Mouse (Mus musculus) CH12.LX (cell line): ENCODE results near the gene Zfp523. TPM values are rescaled to one million over a fixed set of nuclear protein-coding genes. Genes with fewer than 3 reads are reported as not detected.

ENCODE experiments used
- DNase-seq: peaks from one replicate; pipeline ENCODE4 v3.0.0-alpha.2; 2013; ENCODE audit errors: extremely low read depth
- H3K27ac ChIP-seq: 2 replicates; pipeline ENCODE4 v1.5.1; 2012; ENCODE audit warnings: low read depth, mild to moderate bottlenecking, control low read depth, moderate library complexity; ENCODE audit not compliant: insufficient read depth
- H3K27me3 ChIP-seq: replicated peaks from 2 replicates; pipeline ENCODE3; 2012; ENCODE audit warnings: inconsistent platforms
- H3K36me3 ChIP-seq, 2 experiments: replicated peaks in 1 of 2; 2 replicates each; pipeline versions ENCODE3 to v1.6.1; 2012; ENCODE audit warnings: inconsistent platforms in 1 of 2, low read length in 1 of 2, mild to moderate bottlenecking in 1 of 2, mixed read lengths in 1 of 2, moderate library complexity in 1 of 2; ENCODE audit not compliant: control insufficient read depth in 1 of 2, insufficient read depth in 1 of 2
- H3K4me1 ChIP-seq, 2 experiments: 2 replicates each; pipeline ENCODE4 v1.6.1; 2012; ENCODE audit warnings: inconsistent platforms in 1 of 2, moderate library complexity in 1 of 2; ENCODE audit not compliant: insufficient read depth in 2 of 2, control insufficient read depth in 1 of 2
- H3K4me2 ChIP-seq: 2 replicates; pipeline ENCODE4 v1.6.1; 2012; ENCODE audit warnings: low read depth, mild to moderate bottlenecking, control low read depth; ENCODE audit not compliant: poor library complexity, insufficient read depth, severe bottlenecking
- H3K4me3 ChIP-seq, 3 experiments: fragments of 150-350 bp in 1 of 3; sonication (generic) in 1 of 3; replicated peaks in 1 of 3; 2 replicates each; pipeline versions ENCODE3 to v1.5.1; 2011 to 2012; ENCODE audit warnings: low read depth in 2 of 3, low read length in 2 of 3, mild to moderate bottlenecking in 2 of 3, moderate library complexity in 2 of 3, control low read depth in 1 of 3, improper control_type of control experiment in 1 of 3, inconsistent platforms in 1 of 3, mixed read lengths in 1 of 3; ENCODE audit not compliant: poor library complexity in 1 of 3
- H3K79me2 ChIP-seq: replicated peaks from 2 replicates; pipeline ENCODE4 v1.6.1; 2012; ENCODE audit warnings: mild to moderate bottlenecking, moderate library complexity; ENCODE audit not compliant: control insufficient read depth, poor library complexity, insufficient read depth, severe bottlenecking; ENCODE audit errors: extremely low read depth
- H3K9ac ChIP-seq: 2 replicates; pipeline ENCODE4 v1.6.1; 2012; ENCODE audit warnings: low read depth, mild to moderate bottlenecking, control low read depth, moderate library complexity; ENCODE audit not compliant: insufficient read depth
- H3K9me3 ChIP-seq: replicated peaks from 2 replicates; pipeline ENCODE3; 2012; ENCODE audit warnings: low read length, inconsistent platforms, mixed read lengths
- BHLHE40 ChIP-seq: IDR thresholded peaks from 2 replicates; pipeline ENCODE4 v1.6.1; 2011; ENCODE audit warnings: mild to moderate bottlenecking, low read depth, low read length, improper control_type of control experiment
- CHD1 ChIP-seq: IDR thresholded peaks from 2 replicates; pipeline ENCODE4 v1.6.1; 2012; ENCODE audit warnings: low read depth, low read length, improper control_type of control experiment, inconsistent platforms
- CHD2 ChIP-seq: IDR thresholded peaks from 2 replicates; pipeline ENCODE4 v1.6.1; 2011; ENCODE audit warnings: low read length, improper control_type of control experiment
- CTCF ChIP-seq, 2 experiments: IDR thresholded peaks in 1 of 2; conservative IDR thresholded peaks in 1 of 2; 2 replicates each; pipeline ENCODE4 v1.5.1; 2011 to 2012; ENCODE audit warnings: low read depth in 2 of 2, low read length in 2 of 2, improper control_type of control experiment in 1 of 2, inconsistent platforms in 1 of 2, mild to moderate bottlenecking in 1 of 2, moderate library complexity in 1 of 2
- E2F4 ChIP-seq: IDR thresholded peaks from 2 replicates; pipeline ENCODE4 v1.6.1; 2011; ENCODE audit warnings: low read depth, low read length, improper control_type of control experiment; ENCODE audit not compliant: insufficient replicate concordance
- EP300 ChIP-seq: IDR thresholded peaks from 2 replicates; pipeline ENCODE4 v1.6.1; 2011; ENCODE audit warnings: low read length, improper control_type of control experiment
- ETS1 ChIP-seq: conservative IDR thresholded peaks from 2 replicates; pipeline ENCODE4 v1.6.1; 2012; ENCODE audit warnings: low read depth, mild to moderate bottlenecking, inconsistent platforms, low read length, improper control_type of control experiment, moderate library complexity
- JUN ChIP-seq: IDR thresholded peaks from 2 replicates; pipeline ENCODE4 v1.6.1; 2011; ENCODE audit warnings: low read depth, mild to moderate bottlenecking, low read length, improper control_type of control experiment, moderate library complexity; ENCODE audit not compliant: insufficient read depth
- MAFK ChIP-seq: IDR thresholded peaks from 2 replicates; pipeline ENCODE4 v1.6.1; 2011; ENCODE audit warnings: low read length, improper control_type of control experiment; ENCODE audit not compliant: insufficient replicate concordance
- MAZ ChIP-seq: IDR thresholded peaks from 2 replicates; pipeline ENCODE4 v1.6.1; 2012; ENCODE audit warnings: low read depth, mild to moderate bottlenecking, inconsistent platforms, low read length, improper control_type of control experiment, moderate library complexity
- MEF2A ChIP-seq: IDR thresholded peaks from 2 replicates; pipeline ENCODE4 v1.6.1; 2014; ENCODE audit warnings: low read depth, mild to moderate bottlenecking, inconsistent platforms, low read length, improper control_type of control experiment, borderline replicate concordance
- MXI1 ChIP-seq: IDR thresholded peaks from 2 replicates; pipeline ENCODE4 v1.6.1; 2011; ENCODE audit warnings: mild to moderate bottlenecking, low read depth, low read length, improper control_type of control experiment
- MYC ChIP-seq: IDR thresholded peaks from 2 replicates; pipeline ENCODE4 v1.6.1; 2011; ENCODE audit warnings: low read depth, mild to moderate bottlenecking, improper control_type of control experiment, low read length
- PAX5 ChIP-seq: IDR thresholded peaks from 2 replicates; pipeline ENCODE4 v1.6.1; 2012; ENCODE audit warnings: low read length, inconsistent platforms, mixed read lengths
- RCOR1 ChIP-seq: conservative IDR thresholded peaks from 2 replicates; pipeline ENCODE4 v1.6.1; 2012; ENCODE audit warnings: low read depth, mild to moderate bottlenecking, inconsistent platforms, low read length, improper control_type of control experiment
- SMC3 ChIP-seq: IDR thresholded peaks from 2 replicates; pipeline ENCODE4 v1.6.1; 2011; ENCODE audit warnings: low read depth, low read length, improper control_type of control experiment
- TCF12 ChIP-seq: IDR thresholded peaks from 2 replicates; pipeline ENCODE4 v1.6.1; 2014; ENCODE audit warnings: low read depth, mild to moderate bottlenecking, inconsistent platforms, low read length, improper control_type of control experiment
- UBTF ChIP-seq: IDR thresholded peaks from 2 replicates; pipeline ENCODE4 v1.6.1; 2012; ENCODE audit warnings: low read depth, mild to moderate bottlenecking, inconsistent platforms, low read length, improper control_type of control experiment, moderate library complexity
- USF1 ChIP-seq: IDR thresholded peaks from 2 replicates; pipeline ENCODE4 v1.6.1; 2014; ENCODE audit warnings: low read depth, mild to moderate bottlenecking, inconsistent platforms, low read length, improper control_type of control experiment
- USF2 ChIP-seq: conservative IDR thresholded peaks from 2 replicates; pipeline ENCODE4 v1.6.1; 2011; ENCODE audit warnings: low read depth, low read length, improper control_type of control experiment
- ZC3H11A ChIP-seq: IDR thresholded peaks from 2 replicates; pipeline ENCODE4 v1.6.1; 2012; ENCODE audit warnings: low read depth, mild to moderate bottlenecking, inconsistent platforms, low read length, improper control_type of control experiment
- ZMIZ1 ChIP-seq: IDR thresholded peaks from 2 replicates; pipeline ENCODE4 v1.6.1; 2012; ENCODE audit warnings: low read depth, mild to moderate bottlenecking, inconsistent platforms, low read length, improper control_type of control experiment
- ZNF384 ChIP-seq: IDR thresholded peaks from 2 replicates; pipeline ENCODE4 v1.6.1; 2012; ENCODE audit warnings: low read depth, low read length, improper control_type of control experiment, inconsistent platforms
- dilution Hi-C: fragments of 300-500 bp; cut with MboI; formaldehyde crosslinking; loops from 2 replicates; pipeline ENCODE4 v1.14.3; 2020; ENCODE audit warnings: low sequenced_read_pairs; ENCODE audit not compliant: extremely low pct_unique_long_range_greater_than_20kb, extremely low pct_ligation_motif_present
- in situ Hi-C: fragments of 300-500 bp; cut with MboI; formaldehyde crosslinking; loops from 3 replicates; pipeline ENCODE4 v1.14.3; 2019; ENCODE audit warnings: low sequenced_read_pairs, low pct_ligation_motif_present, low pct_unique_long_range_greater_than_20kb, mixed read lengths
- polyA plus RNA-seq: library from polyadenylated mRNA; unstranded; fragments of >175 nt; gene quantifications from 2 replicates; pipeline ENCODE4 v1.2.1, GENCODE M21; 2012; ENCODE audit warnings: low read depth; ENCODE audit not compliant: insufficient read length
- total RNA-seq, 2 experiments: library from RNA; depleted of rRNA; stranded (reverse); fragments of 300-350 nt in 1 of 2; fragments of >200 nt in 1 of 2; gene quantifications; 2 replicates each; pipeline ENCODE4 v1.2.3; 2012 to 2014

Gene Zfp523
- total and polyA plus RNA-seq, 3 experiments: 2.5 to 14.7 (median 10.1) TPM

GRCm38 (mm10) chr17:28130391-28131125 is 46.4 kb upstream of the Zfp523 start:
- Histone ChIP-seq H3K27me3 (peaks cover 36% of the 10 kb centered on the region), H3K4me3 (no peak overlapping the region), H3K4me1 (peaks cover 7 to 8% of the 10 kb centered on the region in 2 experiments), H3K36me3 (no peaks in the 10 kb centered on the region), H3K9me3 (no peaks in the 10 kb centered on the region), H3K79me2 (no peaks in the 10 kb centered on the region), H3K9ac (no peak overlapping the region), H3K27ac (no peak overlapping the region), H3K4me2 (no peak overlapping the region)
- no peak for DNase-seq
- dilution Hi-C loops: no loop called here
- TF ChIP-seq ZC3H11A (no peak), CHD1 (no peak), E2F4 (no peak), UBTF (no peak), RCOR1 (no peak), ZMIZ1 (no peak), SMC3 (no peak), MAZ (no peak), EP300 (no peak), ETS1 (no peak), MAFK (no peak), USF2 (no peak), JUN (no peak), CHD2 (no peak)
- in situ Hi-C loops: loop anchor here (5.0 kb wide), 2 partner anchors 37 to 38 kb away; no protein-coding TSS in a partner anchor

GRCm38 (mm10) chr17:28131156-28131555 is 45.8 kb upstream of the Zfp523 start:
- Histone ChIP-seq H3K36me3 (no peaks in the 10 kb centered on the region), H3K9ac (no peak overlapping the region), H3K4me1 (peaks cover 7 to 8% of the 10 kb centered on the region in 2 experiments), H3K27ac (no peak overlapping the region), H3K27me3 (peaks cover 36% of the 10 kb centered on the region), H3K79me2 (no peaks in the 10 kb centered on the region), H3K9me3 (no peaks in the 10 kb centered on the region), H3K4me2 (no peak overlapping the region), H3K4me3 (peak overlapping the region in 1 of 3 experiments; percentile 43)
- dilution Hi-C loops: no loop called here
- in situ Hi-C loops: loop anchor here (5.0 kb wide), 2 partner anchors 36 to 39 kb away; no protein-coding TSS in a partner anchor
- DNase-seq: no peak
- TF ChIP-seq CTCF (conservative IDR thresholded peaks at IDR 0.05 in 1 of 2, IDR thresholded peaks at IDR 0.05 in 1 of 2; ENCODE audit: low read depth in 2 of 2, low read length in 2 of 2): no peak
- TF ChIP-seq MXI1: no peak
- no peak for TF ChIP-seq ZNF384
- TF ChIP-seq BHLHE40: no peak
- TF ChIP-seq MYC: no peak
- TF ChIP-seq MAZ: no peak
- no peak for TF ChIP-seq MEF2A
- no peak for TF ChIP-seq EP300
- TF ChIP-seq JUN: no peak
- no peak for TF ChIP-seq E2F4
- no peak for TF ChIP-seq TCF12
- TF ChIP-seq USF1: no peak
- TF ChIP-seq PAX5: no peak
